Mouse (Mus musculus) testis, adult 2 months (tissue): ENCODE measurements around the gene Plcb1.

ENCODE experiments used
- CTCF ChIP-seq: fragments of 200-500 bp; IDR thresholded peaks from 2 replicates; pipeline ENCODE4 v1.5.1; 2012; ENCODE audit warnings: low read depth, mild to moderate bottlenecking, inconsistent platforms, low read length, moderate library complexity; ENCODE audit not compliant: control insufficient read depth, insufficient read depth, insufficient replicate concordance
- POLR2A ChIP-seq: fragments of 200-500 bp; IDR thresholded peaks from 2 replicates; pipeline ENCODE4 v1.6.1; 2012; ENCODE audit warnings: low read depth, mild to moderate bottlenecking, inconsistent platforms, low read length, moderate library complexity; ENCODE audit not compliant: control insufficient read depth

- TF ChIP-seq POLR2A (no peak), CTCF (no peak)
These were observed 370.2 kb downstream of the Plcb1 start for GRCm38 (mm10) chr2:135156055-135156454.
